Comparison of ENCODE assay signal across 8 mouse cellular contexts in the genomic region with DNA sequence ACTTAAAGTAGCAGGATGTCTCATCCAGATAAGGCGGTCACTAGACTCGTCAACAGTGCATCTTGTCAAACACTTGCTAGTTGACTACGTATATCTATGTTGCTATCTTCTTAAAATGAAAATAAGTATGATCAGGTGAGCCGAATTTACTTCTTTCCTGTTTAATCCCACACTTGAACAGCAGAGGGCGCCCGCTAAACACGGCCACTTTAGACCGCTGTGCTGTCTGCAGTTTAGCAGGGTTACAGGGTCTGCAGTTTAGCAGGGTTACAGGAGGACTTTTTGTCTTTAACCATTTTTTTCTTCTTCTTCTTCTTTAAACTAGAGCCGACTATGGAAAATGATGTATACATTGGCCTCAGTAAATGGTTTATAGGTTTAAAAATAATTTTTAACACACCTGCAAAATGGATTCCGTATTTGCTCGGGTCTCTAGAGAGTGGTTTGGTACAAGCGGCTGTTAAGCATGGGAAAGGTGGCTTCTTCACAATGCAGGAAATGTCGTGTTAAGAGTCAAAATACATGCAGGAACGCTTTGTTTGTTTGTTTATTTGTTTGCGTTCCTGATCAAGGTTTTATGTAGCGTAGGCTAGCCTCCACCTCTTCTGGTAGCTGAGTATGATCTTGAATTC.
A peak's percentile ranks its signal among the peaks of the same experiment; 100 is the strongest.
DNase-seq lines count a peak whose midpoint lies in the region; ATAC-seq and TF ChIP-seq lines count a peak whose summit lies in the region.

No protein-coding gene starts in this region.

- DNase-seq in thymus, postnatal 25 days, result peak; percentile 4
- no peak for DNase-seq in thymus, postnatal 14 days
- DNase-seq in cerebellum, adult 11 months, result peak; percentile 30
- DNase-seq in forebrain, embryonic 14.5 days (ENCODE audit: low spot score), result peak; percentile 73
- DNase-seq in kidney, postnatal 0 days (ENCODE audit: low spot score), result peak; percentile 64
- DNase-seq in limb, embryonic 14.5 days (ENCODE audit: low spot score), result peak; percentile 60
- no peak for DNase-seq in gastrocnemius, postnatal 14 days

- H3K9ac ChIP-seq in forebrain, embryonic 14.5 days (ENCODE audit: low read length), result no peak overlapping the region
- H3K9ac ChIP-seq in kidney, postnatal 0 days (ENCODE audit: low read depth, low read length), result no peak overlapping the region
- no peak overlapping the region for H3K9ac ChIP-seq in limb, embryonic 14.5 days (ENCODE audit: low read depth, low read length, severe bottlenecking)
- no peak overlapping the region for H3K9ac ChIP-seq in neural tube, embryonic 14.5 days (replicated peaks; ENCODE audit: low read depth, low read length)

- peak; percentile 81 for TF ChIP-seq CTCF in kidney, postnatal 0 days (IDR thresholded peaks at IDR 0.05; ENCODE audit: low read depth)

- no peak for TF ChIP-seq POLR2A in limb, embryonic 14.5 days (IDR thresholded peaks at IDR 0.05; ENCODE audit: borderline replicate concordance, extremely low read depth, insufficient read depth, insufficient read length)

- peak; percentile 80 for ATAC-seq in forebrain, embryonic 14.5 days
- ATAC-seq in kidney, postnatal 0 days (replicated peaks; ENCODE audit: low FRiP score, low read depth), result 0 out of 2 replicates have a peak, but pooled peaks have one; percentile 49
- ATAC-seq in limb, embryonic 14.5 days (ENCODE audit: low FRiP score, low read depth), result peak; percentile 60; the same call in 1 of the 2 replicates
- ATAC-seq in neural tube, embryonic 14.5 days (ENCODE audit: low read depth), result peak; percentile 75; the same call in 1 of the 2 replicates

- no peak overlapping the region for H3K4me2 ChIP-seq in forebrain, embryonic 14.5 days (ENCODE audit: low read length)
- no peak overlapping the region for H3K4me2 ChIP-seq in kidney, postnatal 0 days (ENCODE audit: low read length)
- no peak overlapping the region for H3K4me2 ChIP-seq in limb, embryonic 14.5 days (replicated peaks; ENCODE audit: low read depth, low read length, severe bottlenecking)
- H3K4me2 ChIP-seq in neural tube, embryonic 14.5 days (ENCODE audit: low read depth, low read length), result no peak overlapping the region

- intact Hi-C loops in gastrocnemius, postnatal 14 days (cut with DNase I; ENCODE audit: low total_unique reads), result no loop called here

- H3K9me3 ChIP-seq in forebrain, embryonic 14.5 days (replicated peaks; ENCODE audit: control insufficient read depth, low read length), result 0 out of 2 replicates have a peak, but pooled peaks cover 3% of the 10 kb centered on the region
- no peaks in the 10 kb centered on the region for H3K9me3 ChIP-seq in kidney, postnatal 0 days (replicated peaks; ENCODE audit: low read length)
- no peaks in the 10 kb centered on the region for H3K9me3 ChIP-seq in limb, embryonic 14.5 days (ENCODE audit: control insufficient read depth, low read length)
- H3K9me3 ChIP-seq in neural tube, embryonic 14.5 days (ENCODE audit: control insufficient read depth, low read length), result no peaks in the 10 kb centered on the region

- no peak overlapping the region for H3K4me3 ChIP-seq in forebrain, embryonic 14.5 days (ENCODE audit: low read depth, low read length)
- no peak overlapping the region for H3K4me3 ChIP-seq in kidney, postnatal 0 days (replicated peaks; ENCODE audit: low read depth, low read length)
- no peak overlapping the region for H3K4me3 ChIP-seq in limb, embryonic 14.5 days (replicated peaks; ENCODE audit: low read length)
- H3K4me3 ChIP-seq in neural tube, embryonic 14.5 days (ENCODE audit: low read depth, low read length), result no peak overlapping the region

- no peak overlapping the region for H3K27ac ChIP-seq in forebrain, embryonic 14.5 days (ENCODE audit: low read depth, low read length)
- H3K27ac ChIP-seq in kidney, postnatal 0 days, result no peak overlapping the region
- no peak overlapping the region for H3K27ac ChIP-seq in limb, embryonic 14.5 days (replicated peaks; ENCODE audit: low read depth, low read length)
- no peak overlapping the region for H3K27ac ChIP-seq in neural tube, embryonic 14.5 days (ENCODE audit: low read depth, low read length)

- H3K4me1 ChIP-seq in forebrain, embryonic 14.5 days (ENCODE audit: control insufficient read depth, insufficient read depth, low read length), result no peaks in the 10 kb centered on the region
- H3K4me1 ChIP-seq in kidney, postnatal 0 days (replicated peaks; ENCODE audit: insufficient read depth, low read length), result no peaks in the 10 kb centered on the region
- H3K4me1 ChIP-seq in limb, embryonic 14.5 days (ENCODE audit: control insufficient read depth, insufficient read depth, low read length), result no peaks in the 10 kb centered on the region
- no peaks in the 10 kb centered on the region for H3K4me1 ChIP-seq in neural tube, embryonic 14.5 days (ENCODE audit: control insufficient read depth, insufficient read depth, low read length)

- no peaks in the 10 kb centered on the region for H3K27me3 ChIP-seq in forebrain, embryonic 14.5 days (replicated peaks; ENCODE audit: control insufficient read depth, insufficient read depth, low read length)
- no peaks in the 10 kb centered on the region for H3K27me3 ChIP-seq in kidney, postnatal 0 days (ENCODE audit: insufficient read depth, low read length)
- no peaks in the 10 kb centered on the region for H3K27me3 ChIP-seq in limb, embryonic 14.5 days (ENCODE audit: control insufficient read depth, insufficient read depth, low read length)
- H3K27me3 ChIP-seq in neural tube, embryonic 14.5 days (ENCODE audit: control insufficient read depth, insufficient read depth, low read length), result no peaks in the 10 kb centered on the region

- WGBS in forebrain, embryonic 14.5 days, result 50% methylated on average over 16 of the region's 16 CpGs
- 45% methylated on average over 16 of the region's 16 CpGs for WGBS in kidney, postnatal 0 days
- 40% methylated on average over 16 of the region's 16 CpGs for WGBS in limb, embryonic 14.5 days
- WGBS in neural tube, embryonic 14.5 days, result 48% methylated on average over 16 of the region's 16 CpGs

- H3K36me3 ChIP-seq in forebrain, embryonic 14.5 days (ENCODE audit: control insufficient read depth, insufficient read depth, low read length), result no peaks in the 10 kb centered on the region
- no peaks in the 10 kb centered on the region for H3K36me3 ChIP-seq in kidney, postnatal 0 days (ENCODE audit: insufficient read depth, low read length)
- no peaks in the 10 kb centered on the region for H3K36me3 ChIP-seq in limb, embryonic 14.5 days (ENCODE audit: control insufficient read depth, insufficient read depth, low read length)
- H3K36me3 ChIP-seq in neural tube, embryonic 14.5 days (ENCODE audit: control insufficient read depth, insufficient read depth, low read length), result no peaks in the 10 kb centered on the region

Comparison
In these comparisons a context has a peak if more than half of its experiments do, and no peak if none do; other contexts are left out.
1. DNase-seq: peak in thymus, postnatal 25 days (single experiment), cerebellum, adult 11 months (single experiment), forebrain, embryonic 14.5 days (single experiment), kidney, postnatal 0 days (single experiment) and limb, embryonic 14.5 days (single experiment); none in thymus, postnatal 14 days (single experiment) and gastrocnemius, postnatal 14 days (single experiment).
2. Peak in every context shown above with its lines, with median percentiles within 50 percentile points of each other: ATAC-seq.